Mouse (Mus musculus) heart, adult 2 months (tissue): ENCODE results near the gene Sh3d19. TPM values are rescaled to one million over a fixed set of nuclear protein-coding genes. Genes with fewer than 3 reads are reported as not detected.

Experiments used
- DNase-seq, 2 experiments: peaks; one replicate each; pipeline ENCODE4 v3.0.0; 2021
- H3K27ac ChIP-seq: fragments of 200-600 bp; 2 replicates; pipeline ENCODE4 v1.8.1; 2022
- H3K27me3 ChIP-seq: fragments of 200-500 bp; 2 replicates; pipeline ENCODE4 v1.6.1; 2012; ENCODE audit warnings: mild to moderate bottlenecking, low read length, inconsistent platforms, mixed read lengths; ENCODE audit not compliant: control insufficient read depth, insufficient read depth
- H3K36me3 ChIP-seq: fragments of 200-500 bp; 2 replicates; pipeline ENCODE4 v1.6.1; 2012; ENCODE audit warnings: low read length, inconsistent platforms; ENCODE audit not compliant: control insufficient read depth, insufficient read depth
- H3K4me1 ChIP-seq: fragments of 200-500 bp; 2 replicates; pipeline ENCODE4 v1.6.1; 2011; ENCODE audit warnings: low read length; ENCODE audit not compliant: control insufficient read depth, insufficient read depth
- H3K4me3 ChIP-seq: fragments of 200-600 bp; 2 replicates; pipeline ENCODE4 v1.8.1; 2022
- H3K79me2 ChIP-seq: fragments of 200-500 bp; replicated peaks from 2 replicates; pipeline ENCODE4 v1.6.1; 2012; ENCODE audit warnings: mild to moderate bottlenecking, inconsistent platforms, low read length, moderate library complexity, mixed read lengths; ENCODE audit not compliant: control insufficient read depth, insufficient read depth
- H3K9ac ChIP-seq: fragments of 200-500 bp; 2 replicates; pipeline ENCODE4 v1.6.1; 2012; ENCODE audit warnings: low read depth, mild to moderate bottlenecking, control low read depth, inconsistent platforms, low read length, mixed read lengths
- EP300 ChIP-seq: fragments of 200-500 bp; IDR thresholded peaks from 2 replicates; pipeline ENCODE4 v1.6.1; 2011; ENCODE audit warnings: low read depth, low read length, control low read depth; ENCODE audit not compliant: insufficient read depth
- WGBS: fragments of 180-500 bp; shearing (Covaris S2); methylation state at CpG from one replicate; pipeline ENCODE4 v1.1.7; 2018; 5-methylcytosine and 5-hydroxymethylcytosine counted together
- intact Hi-C: fragments of 180-260 bp; cut with DNase I; formaldehyde crosslinking; loops from one replicate; pipeline ENCODE4 v1.15.1; 2025
- polyA plus RNA-seq: library from polyadenylated mRNA; depleted of rRNA; stranded (reverse); fragments of >200 nt; gene quantifications from 2 replicates; pipeline ENCODE4 v1.2.3, GENCODE M21; 2012; rRNA removed
- total RNA-seq, 2 experiments: library from RNA; stranded (reverse); gene quantifications; 2 replicates each; pipeline ENCODE4 v1.2.3; 2021

Sh3d19 gene
- total and polyA plus RNA-seq, 3 experiments = 13.5 to 22.2 (median 19.5) TPM

DNA sequence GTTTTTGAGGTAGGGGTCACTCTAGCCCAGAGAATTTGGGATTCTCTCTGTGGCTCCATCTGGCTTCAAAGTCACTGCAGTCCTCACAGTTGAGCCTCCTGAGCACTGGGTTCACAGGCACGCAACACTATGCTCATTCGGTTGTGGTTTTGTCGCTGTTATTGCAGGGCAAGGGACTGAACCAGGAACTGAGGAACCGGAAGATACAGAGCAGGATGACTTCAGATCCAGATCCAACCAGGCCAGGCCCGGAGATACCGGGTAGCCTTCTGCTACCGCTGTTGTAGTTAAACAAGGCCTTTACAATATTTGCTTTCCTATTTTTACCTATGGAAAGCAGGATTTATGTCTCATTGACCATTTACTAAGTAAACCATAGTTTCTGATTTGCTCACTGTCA, 208.8 kb downstream of the Sh3d19 start:
- DNase-seq = no peak
- no peaks in the 10 kb centered on the region for H3K79me2 ChIP-seq
- H3K4me3 ChIP-seq = no peak overlapping the region
- H3K36me3 ChIP-seq = no peaks in the 10 kb centered on the region
- TF ChIP-seq EP300 = no peak
- WGBS = 87% methylated on average over 7 of the region's 7 CpGs
- no peaks in the 10 kb centered on the region for H3K4me1 ChIP-seq
- no peak overlapping the region for H3K27ac ChIP-seq
- intact Hi-C loops = no loop called here
- no peaks in the 10 kb centered on the region for H3K27me3 ChIP-seq
- no peak overlapping the region for H3K9ac ChIP-seq

Other genes with a start within 250 kb of the Sh3d19 start
- 10 to 100 TPM; 47.0 to 68.1 TPM for gene Fam160a1, start 153.8 kb upstream of the Sh3d19 start, total RNA-seq
- 25.0 and 38.7 TPM in 2 replicates for gene Fam160a1, start 153.8 kb upstream of the Sh3d19 start, polyA plus RNA-seq
- 1 to 10 TPM; 6.3 to 8.5 TPM for gene Glt28d2, start 83.6 kb upstream of the Sh3d19 start, total RNA-seq
- 1.9 and 3.1 TPM in 2 replicates for gene Glt28d2, start 83.6 kb upstream of the Sh3d19 start, polyA plus RNA-seq
- gene Gm37240, start 83.6 kb upstream of the Sh3d19 start, total RNA-seq = 10 to 100 TPM; 36.6 to 45.3 TPM
- 21.9 and 25.0 TPM in 2 replicates for gene Gm37240, start 83.6 kb upstream of the Sh3d19 start, polyA plus RNA-seq
- not detected for gene Prss48, start 31.4 kb downstream of the Sh3d19 start, total RNA-seq
- gene Prss48, start 31.4 kb downstream of the Sh3d19 start, polyA plus RNA-seq = not detected in 2 replicates
- 100 to 1,000 TPM; 482 to 538 TPM for gene Rps3a1, start 171.6 kb downstream of the Sh3d19 start, total RNA-seq
- gene Rps3a1, start 171.6 kb downstream of the Sh3d19 start, polyA plus RNA-seq = 186 and 373 TPM in 2 replicates